Mouse (Mus musculus) brain, embryonic 14.5 days (tissue): ENCODE data around the gene Dchs2.

ENCODE experiments used
- CTCF ChIP-seq: fragments of 200-500 bp; IDR thresholded peaks from 2 replicates; pipeline ENCODE4 v1.5.1; 2012; ENCODE audit warnings: inconsistent platforms, mild to moderate bottlenecking, moderate library complexity, borderline replicate concordance; ENCODE audit not compliant: insufficient read depth, insufficient read length; ENCODE audit errors: extremely low read depth
- POLR2A ChIP-seq: fragments of 200-500 bp; IDR thresholded peaks from 2 replicates; pipeline ENCODE4 v1.6.1; 2012; ENCODE audit warnings: mild to moderate bottlenecking, inconsistent platforms, borderline replicate concordance; ENCODE audit not compliant: poor library complexity, insufficient read depth, insufficient read length, severe bottlenecking; ENCODE audit errors: extremely low read depth

DNA sequence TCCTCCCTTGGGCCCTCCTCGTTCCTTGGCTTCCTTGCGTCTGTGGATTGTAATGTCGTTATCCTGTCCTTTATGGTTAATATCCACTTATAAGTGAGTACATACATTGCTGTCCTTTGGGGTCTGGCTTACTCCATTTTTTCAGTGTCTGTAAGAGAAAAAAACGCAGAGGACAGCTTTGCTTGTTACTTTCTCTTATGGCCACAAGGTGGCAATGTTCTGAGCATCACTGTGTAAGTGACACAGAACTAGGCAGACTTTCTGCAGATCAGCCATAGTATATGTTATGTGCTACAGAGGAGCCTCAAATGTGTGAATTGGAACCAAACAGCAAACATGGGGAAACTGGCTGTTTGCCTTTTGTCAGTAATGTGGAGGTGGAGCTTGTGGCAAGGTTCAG is 17.6 kb upstream of the Dchs2 start:
- TF ChIP-seq CTCF (peak; percentile 67; the same call in 1 of the 2 replicates), POLR2A (no peak)
